Mouse (Mus musculus) cerebellum, postnatal 10 days (tissue): ENCODE data around the gene Fam167b.
A peak's percentile ranks its signal among the peaks of the same experiment; 100 is the strongest.

ENCODE experiments used
- DNase-seq, 2 experiments: peaks; one replicate each; pipeline ENCODE4 v3.0.0; 2021; ENCODE audit warnings: mixed read lengths in 2 of 2

The Fam167b gene

DNA sequence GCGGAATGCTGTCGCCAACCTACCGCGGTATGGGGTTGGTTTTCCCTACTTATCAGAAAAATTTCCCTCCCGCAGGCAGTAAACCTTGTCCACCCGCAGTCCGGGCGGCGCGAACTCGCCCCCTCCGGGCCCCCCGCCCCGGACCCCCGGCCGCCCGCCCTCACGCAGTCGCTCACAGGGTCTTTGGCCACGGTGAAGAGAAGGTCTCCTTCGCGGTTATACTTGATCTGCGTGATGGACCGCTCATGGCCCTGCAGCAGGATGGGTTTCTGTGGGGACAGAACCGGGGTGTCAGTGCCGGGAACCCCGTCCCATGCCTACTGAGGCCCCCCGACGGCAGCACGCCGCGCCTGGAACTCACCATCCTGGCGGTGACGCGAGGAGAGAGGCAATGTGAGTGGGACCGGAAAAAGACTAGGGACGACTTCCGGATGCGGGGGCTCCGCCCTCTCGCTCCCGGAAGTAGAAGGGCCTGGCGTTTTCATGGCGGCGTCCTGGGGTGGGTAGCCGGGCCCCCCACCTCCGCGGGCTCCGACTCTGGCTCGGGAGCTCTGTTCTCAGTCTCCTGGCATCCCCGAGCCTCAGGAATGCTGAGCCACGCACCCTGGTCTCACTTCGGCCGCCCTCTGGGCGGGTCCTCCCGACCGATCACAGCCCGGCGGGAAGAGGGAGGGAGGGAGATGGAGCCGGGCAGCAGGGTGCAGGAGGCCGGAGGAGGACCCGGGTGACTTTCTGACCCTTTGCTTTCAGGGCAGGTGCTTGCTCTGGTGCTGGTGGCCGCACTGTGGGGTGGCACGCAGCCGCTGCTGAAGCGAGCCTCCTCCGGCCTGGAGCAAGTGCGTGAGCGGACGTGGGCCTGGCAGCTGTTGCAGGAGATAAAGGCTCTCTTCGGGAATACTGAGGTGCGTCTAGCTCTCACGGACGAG is 22.1 kb upstream of the Fam167b start, which contains the start of the genes Eif3i and Tmem234:
Gene Eif3i (minus strand): TSS at position 416 of the 926 bp plus-strand sequence.
Gene Tmem234 (plus strand): TSS at position 436 of the 926 bp plus-strand sequence.
- DNase-seq, result peak; percentile 88 to 90

DNA sequence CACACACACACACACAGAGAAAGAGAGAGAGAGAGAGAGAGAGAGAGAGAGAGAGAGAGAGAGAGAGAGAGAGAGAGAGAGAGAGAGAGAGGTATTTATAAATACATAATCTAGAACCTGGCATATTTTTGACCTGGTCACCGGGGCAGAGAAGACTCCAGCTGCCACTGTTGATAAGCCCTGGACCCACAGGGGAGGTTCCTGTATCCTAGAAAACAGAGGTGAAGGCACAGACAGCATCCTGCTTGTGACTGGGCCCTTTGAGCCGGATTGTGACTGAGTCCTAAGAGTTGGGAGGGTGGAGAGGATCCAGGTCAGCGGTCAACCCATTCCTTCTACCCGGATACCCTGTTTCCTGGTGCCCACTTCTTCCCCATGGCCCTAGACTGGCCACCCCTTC is 10.5 kb upstream of the Fam167b start:
- DNase-seq, result no peak

DNA sequence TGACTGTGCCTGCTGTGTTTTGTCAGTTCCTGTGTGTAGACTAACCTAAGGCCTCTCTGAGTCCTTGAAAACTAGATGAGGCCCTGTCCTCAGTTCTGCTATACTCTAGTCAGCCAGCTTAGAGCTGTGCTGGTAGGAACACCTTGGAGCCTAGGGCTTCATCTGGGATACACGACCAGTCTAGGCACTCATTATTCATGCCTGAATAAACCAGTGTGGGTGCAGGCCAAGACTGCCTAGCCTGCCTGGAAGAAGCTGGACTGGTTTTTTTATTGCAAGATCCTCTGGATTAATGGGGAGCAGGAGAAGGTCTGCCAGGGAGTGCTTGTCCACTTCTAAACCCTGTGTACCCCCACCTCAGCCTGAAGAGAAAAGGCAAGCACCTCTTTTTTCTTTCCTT is 8.6 kb upstream of the Fam167b start:
- no peak for DNase-seq

DNA sequence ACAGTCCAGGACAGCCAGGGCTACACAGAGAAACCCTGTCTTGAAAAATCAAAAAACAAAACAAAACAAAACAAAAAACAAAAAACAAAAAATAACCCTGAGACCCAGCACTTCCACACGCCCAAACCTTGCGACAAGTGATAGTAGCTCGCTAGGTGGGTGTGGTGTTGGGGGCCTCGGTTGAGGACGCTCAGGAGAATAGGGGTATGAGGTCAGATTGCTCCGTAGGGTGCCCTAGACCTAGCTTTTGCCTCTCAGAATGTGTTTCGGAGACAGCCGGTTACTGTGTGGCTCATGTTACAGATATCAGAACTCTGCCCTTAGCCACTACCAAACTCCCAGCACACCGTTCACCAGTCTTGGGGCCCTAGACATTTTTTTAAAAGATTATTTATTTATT is 7.4 kb upstream of the Fam167b start:
- DNase-seq, result no peak

DNA sequence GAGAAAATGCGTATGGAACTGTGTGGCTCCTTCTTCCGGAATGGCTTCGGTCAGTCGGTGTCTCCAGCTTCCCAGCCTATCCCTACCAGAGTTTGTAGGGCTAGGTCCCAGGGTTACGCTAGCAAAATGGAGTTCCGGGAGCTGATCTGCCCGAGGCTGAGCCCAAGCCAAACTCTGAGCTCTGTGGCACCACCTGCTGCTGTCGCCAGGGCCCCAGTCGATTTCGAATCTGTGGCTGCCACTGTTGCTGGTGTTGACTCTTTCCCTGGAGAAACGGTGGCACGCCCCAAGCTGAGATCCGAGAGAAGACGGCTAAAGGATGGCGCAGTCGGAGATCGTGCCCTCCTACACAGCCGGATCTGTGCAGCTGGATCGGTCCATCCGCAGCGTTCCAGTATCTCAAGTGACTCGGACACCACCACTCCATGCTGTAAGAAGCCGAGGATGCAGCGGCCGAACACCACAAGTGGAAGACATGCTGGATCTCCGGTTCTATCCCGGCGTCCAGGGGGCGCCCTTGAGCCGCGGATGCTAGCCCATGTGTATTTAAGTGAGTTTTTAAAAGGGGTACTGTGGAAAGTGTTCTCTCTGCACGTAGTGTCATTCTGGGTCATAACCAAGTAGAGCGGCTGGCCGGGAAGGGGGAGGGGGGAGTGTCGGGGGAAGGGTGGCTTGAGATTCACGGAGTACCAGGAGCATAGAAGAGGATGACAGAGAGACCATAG is 6.7 kb upstream of the Fam167b start:
- peak; percentile 87 to 89 for DNase-seq

DNA sequence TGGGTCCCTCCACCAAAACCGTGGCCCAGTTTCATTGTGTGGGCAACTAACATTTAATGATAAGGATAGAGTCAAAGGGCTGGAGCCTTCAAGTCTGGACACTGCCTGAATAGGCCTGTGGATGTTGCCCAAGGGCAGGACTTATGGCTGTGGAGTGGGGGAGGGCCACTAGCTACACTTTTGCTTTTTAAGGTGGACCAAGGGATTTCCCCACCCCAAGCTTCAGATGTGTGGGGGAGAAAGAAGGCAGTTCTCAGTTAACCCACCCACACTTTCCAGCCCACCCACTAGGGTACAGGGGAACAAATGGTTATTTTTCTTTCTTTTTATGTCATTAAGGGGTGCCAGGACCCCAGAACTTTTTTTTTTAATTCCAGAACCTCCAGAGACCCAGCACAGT is 6.0 kb upstream of the Fam167b start:
- no peak for DNase-seq

DNA sequence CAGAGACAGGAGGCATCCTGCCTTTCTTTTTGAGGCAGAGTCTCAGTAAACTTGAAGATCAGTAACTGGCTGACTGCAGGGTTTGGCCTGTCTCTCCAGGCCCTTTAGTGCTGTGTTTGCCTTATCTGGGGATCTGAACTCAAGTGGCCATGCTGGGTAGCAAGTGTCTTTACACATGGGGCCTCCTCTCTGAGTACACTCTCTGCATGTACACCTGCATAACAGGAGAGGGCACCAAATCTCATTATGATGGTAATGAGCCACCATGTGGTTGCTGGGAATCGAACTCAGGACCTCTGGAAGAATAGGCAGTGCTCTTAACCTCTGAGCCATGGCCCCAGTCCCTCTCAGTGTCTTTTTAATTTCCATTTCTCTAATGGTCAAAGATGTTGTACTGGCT is 3.9 kb upstream of the Fam167b start:
- DNase-seq, result no peak

DNA sequence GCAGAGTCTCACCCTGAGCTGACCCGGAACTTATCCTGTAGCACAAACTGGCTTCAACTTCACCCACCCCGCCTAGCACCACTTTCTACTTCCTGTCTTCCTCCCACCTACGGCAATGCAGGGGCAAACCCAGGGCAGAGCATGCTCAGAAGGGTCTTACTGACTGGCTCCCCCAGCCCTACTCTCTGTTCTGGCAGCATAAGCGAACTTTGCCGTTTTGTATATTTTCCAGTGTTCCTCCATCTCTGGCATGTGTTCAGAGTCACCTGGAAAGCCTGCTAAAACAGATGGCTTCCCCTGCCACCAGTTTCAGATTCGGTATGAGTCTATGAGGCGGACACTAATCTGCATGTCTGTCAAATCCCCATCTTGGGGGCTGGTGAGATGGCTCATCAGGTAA is 2.0 kb upstream of the Fam167b start:
- peak; percentile 70 to 77 for DNase-seq

DNA sequence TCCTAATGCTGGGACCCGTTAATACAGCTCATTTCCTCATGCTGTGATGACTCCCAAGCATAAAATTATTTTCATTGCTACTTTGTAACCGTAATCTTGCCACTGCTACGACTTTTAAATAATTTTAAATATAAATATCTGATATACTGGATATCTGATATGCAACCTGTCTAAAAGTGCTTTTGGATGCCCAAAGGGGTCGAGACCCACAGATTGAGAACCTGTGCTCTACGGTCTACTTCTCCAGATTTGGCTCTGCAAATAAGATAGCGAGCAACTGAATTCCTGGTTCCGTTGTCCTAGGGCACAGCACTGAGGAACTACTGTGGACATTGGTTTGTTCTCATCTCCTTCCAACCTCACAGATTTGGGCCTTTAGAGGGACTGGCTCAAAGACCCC is 661 bp downstream of the Fam167b start:
- no peak for DNase-seq

DNA sequence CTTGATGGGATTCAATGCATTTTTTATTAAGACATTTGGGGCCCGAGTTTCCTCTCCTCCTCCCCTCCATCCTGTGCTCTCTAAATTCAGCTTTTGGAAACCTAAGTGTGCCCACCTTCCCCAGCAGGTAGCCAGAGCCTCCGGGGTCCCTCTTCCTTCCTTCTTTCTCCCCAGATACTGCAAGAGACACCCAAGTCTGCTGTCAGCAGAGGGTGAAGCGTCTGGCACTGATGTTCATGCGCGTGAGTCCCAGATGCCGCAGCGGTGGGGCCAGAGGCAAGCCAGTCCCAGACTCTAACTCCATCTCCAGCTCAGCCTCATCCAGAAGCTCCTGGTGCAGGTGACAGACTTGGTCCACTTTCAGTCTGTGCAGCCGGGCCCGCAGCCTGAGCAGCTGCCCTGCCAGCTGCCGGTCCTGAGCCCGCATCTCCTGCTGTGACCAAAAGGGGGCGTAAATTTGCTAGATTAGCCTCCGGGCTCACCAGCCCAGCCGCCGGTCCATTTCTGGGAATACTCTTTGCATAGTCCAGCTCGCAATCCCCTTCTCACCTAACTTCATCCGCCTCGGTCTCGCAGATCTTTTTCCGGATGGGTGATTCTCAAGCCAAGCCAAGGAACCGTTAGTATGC is 1.4 kb downstream of the Fam167b start:
- peak; percentile 84 to 85 for DNase-seq

DNA sequence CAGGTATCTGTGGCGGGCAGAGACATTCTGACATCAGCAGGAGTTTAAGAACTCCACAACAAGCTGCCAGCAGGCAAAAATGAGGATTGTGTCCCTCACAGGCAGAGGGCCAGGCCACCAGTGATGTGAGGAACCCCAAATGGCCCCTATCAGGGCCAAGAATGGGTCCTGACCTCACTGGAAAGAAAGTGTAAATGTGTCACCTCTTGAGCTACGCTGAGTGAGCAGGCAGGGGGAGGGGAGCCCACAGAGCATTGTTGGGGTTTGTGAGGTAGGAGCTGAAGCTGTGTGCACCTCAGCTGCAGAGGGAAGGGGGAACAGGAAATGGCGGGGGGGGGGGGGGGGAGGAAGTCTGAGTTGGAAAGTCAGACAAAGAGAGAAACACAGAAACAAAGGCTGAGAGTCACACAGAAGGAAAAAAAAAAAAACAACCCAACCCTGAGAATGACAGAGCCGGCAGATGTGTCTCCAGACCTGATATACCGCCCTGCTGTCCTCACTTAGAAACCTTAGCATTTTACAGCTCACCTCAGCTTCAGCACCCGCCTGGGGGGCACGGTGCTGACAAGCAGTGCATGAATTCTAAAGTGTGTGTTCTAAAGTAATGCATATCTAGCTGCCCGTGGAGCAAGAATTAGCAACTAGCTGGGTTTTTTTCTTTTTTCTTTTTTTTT is 3.0 kb downstream of the Fam167b start:
- no peak for DNase-seq

DNA sequence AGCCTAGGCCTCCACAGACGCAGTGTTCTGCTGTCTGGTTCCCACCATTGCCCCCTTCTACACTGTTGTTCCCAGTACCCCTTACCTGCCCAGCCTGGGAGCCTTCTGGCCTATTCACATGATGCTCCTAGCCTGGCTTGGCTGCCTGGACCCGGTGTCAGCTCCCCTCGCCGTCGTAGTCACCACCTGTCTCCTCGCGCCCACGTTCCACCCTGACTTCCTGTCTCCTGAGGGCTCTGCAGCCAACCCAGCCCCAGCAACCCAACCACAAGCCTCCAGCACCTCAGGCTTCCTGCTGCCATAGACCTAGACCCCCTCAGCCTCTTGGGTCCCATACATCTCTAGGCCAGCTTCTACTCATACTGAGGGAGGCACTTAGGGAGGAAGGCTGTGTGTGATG is 4.9 kb downstream of the Fam167b start, which contains the start of gene Lck:
Gene Lck (minus strand): TSS at position 212 of the 400 bp plus-strand sequence.
- DNase-seq, result no peak

DNA sequence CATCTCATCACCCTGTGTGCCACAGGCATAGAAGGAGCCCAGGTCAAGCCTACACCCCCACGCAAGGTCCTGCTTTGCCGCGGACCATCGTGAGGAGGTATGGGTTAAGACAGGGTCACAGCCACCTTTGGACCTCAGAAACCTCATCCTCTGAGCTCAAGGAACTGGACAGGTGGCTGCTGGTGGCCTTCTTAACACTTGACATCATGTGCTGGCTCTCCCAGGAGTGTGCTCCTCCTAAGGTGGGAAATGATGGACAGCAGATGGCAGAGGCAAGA is 5.3 kb downstream of the Fam167b start:
- DNase-seq, result no peak

DNA sequence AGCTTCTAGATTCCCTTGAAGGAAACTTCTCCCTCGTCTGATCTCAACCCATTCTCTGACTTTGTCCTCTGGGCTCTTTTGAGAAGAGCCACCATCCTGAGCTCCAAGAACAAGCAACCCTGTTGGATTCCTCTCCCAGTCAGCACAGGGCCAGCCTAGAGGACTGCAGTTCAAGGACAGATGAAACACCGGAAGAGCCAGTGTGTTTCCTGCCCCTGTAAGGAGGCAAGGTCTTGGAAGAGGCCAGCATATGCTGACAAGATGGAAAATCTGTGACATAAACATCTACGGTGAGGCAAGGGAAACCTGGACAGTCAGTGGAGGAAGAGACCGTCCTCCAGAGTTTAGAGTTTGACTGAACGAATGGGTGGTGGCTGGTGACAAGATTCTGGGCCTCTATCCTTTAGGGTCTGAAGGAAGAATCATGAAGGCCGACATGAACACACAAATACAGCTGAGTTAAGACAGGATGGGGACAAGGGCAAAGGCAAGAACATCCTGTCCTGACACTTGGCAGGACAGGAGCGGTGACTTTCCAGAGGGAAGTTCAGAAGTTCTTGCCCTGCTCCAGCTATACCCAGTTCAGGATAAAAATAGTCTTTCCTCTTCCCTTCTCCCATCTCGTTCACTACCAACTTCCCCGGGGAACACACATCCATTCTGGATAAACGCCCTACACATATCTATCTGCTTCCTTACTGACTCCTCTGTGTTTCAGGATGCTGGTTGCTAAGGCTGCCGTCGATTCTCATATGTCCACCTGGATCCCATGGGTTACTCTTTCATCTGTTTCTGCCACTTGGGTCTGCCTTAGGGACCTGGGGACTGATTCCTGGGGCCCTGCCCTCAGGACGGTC is 5.9 kb downstream of the Fam167b start:
- no peak for DNase-seq

DNA sequence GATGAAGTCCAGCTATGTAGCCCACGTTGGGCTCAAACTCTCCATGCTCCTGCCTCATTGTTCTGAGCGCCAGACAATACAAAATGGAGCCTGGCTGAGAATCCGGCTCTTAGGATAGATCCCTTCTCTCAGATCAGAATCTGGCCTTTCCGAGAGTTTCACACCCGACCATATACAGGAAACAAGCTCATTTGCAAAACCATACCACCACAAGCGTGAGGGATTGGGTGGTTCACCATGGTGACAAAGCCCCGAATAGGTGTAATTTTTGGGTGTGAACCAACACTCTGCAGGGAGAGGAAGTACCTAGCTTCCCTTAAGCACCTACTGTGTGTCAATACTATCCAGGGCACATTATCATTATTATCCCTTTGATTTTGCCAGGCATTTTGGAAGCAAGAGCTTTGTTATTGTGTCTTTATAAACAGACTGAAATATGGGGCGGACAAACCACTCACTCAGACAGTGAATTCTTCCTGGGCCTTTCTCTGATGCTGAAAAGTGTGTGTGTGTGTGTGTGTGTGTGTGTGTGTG is 6.7 kb downstream of the Fam167b start:
- DNase-seq, result no peak

DNA sequence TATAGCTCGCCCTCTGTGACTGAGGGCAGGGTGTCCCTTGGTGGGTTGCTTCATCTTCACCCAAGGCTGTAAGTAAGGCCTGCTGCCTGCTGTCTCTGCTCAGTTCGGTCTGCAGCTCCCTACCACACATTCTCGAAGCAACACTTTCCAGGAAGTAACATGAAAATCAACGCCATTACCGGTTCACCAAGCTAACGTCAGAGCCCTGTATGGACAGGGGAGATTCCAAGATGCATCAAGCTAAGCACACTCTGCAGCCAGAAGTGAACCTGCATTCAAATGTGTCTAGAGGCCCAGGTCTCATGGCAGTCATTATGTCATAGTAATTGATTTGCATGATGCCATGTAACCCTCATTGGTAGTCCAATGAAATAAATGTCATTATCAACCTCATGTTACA is 8.3 kb downstream of the Fam167b start:
- no peak for DNase-seq

DNA sequence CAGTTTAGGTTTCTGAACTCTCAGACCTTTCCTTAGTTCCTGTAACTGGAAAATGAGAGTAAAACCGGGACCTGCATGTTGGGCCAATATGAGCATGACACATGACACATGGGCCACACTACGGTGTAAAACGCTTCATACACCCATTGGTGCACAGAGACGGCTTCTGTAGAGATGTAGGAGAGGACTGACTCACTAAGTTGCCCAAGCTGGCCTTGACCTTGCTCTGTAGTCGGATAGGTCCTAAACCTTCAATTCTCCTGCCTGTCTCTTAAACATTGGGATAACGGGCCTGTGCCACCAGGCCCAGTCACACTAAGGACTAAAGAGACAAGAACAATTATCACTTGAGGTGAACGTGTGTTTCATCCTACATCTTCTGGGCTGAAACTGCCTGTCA is 10.0 kb downstream of the Fam167b start:
- DNase-seq, result no peak

DNA sequence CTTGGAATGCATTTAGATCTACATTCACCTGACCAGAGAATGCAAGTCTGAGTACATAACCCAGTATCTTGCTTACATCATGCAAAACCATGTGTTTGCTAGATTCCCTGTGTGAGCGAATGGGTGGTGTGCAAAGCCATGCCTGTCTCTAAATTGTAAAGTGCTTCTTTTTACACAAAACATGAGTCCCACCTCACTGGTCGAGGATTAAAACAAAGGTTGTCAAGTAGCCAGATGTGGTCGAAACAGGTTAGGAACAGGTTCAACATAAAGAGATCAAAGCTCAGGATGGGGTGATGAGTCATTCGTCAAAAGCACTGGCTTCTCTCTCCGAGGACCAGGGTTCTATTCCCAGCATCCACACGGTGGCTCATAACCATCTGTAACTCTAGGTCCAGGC is 13.2 kb downstream of the Fam167b start:
- DNase-seq, result no peak

DNA sequence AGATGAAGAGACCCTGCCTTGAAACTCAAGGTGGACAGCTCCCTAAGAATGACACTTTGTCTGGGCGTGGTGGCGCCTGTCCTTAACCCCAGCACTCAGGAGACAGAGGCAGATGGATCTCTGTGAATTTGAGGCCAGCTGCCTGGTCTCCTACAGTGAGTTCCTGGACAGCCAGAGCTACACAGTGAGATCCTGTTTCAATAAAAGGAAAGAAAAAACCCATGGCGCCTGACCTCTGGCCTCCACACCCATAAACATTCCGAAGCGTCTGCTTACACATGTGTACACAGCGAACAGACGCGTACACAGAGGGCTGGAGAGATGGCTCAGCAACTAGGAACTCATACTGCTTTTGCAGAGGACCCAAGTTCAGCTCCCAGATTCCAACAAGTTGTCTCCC is 14.6 kb downstream of the Fam167b start:
- no peak for DNase-seq

DNA sequence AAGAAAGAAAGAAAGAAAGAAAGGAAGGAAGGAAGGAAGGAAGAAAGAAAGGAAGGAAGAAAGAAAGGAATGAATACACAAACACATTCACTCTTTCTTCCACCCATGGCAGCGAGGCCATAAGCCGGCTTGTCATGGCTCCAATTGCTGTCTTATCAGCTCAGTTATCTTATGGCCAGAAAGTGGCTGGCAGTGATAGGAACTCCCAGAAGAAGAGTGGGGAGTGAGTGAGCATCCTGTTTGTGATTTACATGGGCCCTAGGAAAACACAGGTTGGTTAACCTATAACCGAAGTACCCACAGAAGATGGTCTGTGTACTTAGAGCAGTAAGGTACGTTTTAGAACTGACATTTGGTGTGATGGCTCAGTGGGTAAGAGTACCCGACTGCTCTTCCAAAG is 17.2 kb downstream of the Fam167b start:
- DNase-seq, result no peak

DNA sequence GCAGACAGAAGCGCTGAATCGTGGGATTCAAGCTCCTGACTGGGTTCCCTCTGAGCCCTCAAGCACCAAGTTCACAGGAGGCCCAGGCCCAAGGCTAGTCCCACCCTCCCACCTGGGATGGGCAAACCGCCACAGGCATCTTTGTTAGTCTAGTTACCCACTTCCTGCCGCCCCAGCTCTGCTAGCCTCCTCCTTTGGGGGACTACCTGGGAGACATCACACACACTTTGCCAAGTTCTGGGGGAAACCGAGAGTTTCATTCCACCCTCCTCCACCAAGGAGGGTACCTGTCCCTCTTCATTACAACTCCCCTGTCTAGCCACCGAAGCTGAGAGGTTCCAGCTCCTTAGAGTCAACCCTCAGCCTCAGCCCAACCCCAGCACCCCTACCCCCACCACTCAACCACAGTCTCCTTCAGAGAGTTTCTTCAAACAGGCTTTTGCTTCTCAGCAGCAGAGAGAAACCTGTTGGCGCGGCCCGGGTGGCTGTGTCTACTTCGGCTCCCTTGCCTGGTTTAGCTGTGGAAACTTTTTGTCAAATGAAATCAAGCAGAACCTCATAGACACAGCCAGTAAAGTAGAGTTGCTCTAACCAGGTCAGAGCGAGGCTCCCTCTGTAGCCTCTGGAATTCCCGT is 19.9 kb downstream of the Fam167b start:
- peak in 1 of 2 experiments; percentile 25 for DNase-seq
